Mouse (Mus musculus) urinary bladder, postnatal 36 days (tissue): ENCODE data around the gene Rgmb.

Experiments
- DNase-seq, 2 experiments: peaks; one replicate each; pipeline ENCODE4 v3.0.0; 2022; ENCODE audit warnings: low spot score in 2 of 2, mixed read lengths in 1 of 2

The Rgmb gene

GRCm38 (mm10) chr17:15776349-15776748 is 54.5 kb downstream of the Rgmb start:
- no peak for DNase-seq

- no peak for DNase-seq
Measured at GRCm38 (mm10) chr17:15774565-15775215, 56.1 kb downstream of the Rgmb start.

GRCm38 (mm10) chr17:15773956-15774355 is 56.9 kb downstream of the Rgmb start:
- no peak for DNase-seq

DNA sequence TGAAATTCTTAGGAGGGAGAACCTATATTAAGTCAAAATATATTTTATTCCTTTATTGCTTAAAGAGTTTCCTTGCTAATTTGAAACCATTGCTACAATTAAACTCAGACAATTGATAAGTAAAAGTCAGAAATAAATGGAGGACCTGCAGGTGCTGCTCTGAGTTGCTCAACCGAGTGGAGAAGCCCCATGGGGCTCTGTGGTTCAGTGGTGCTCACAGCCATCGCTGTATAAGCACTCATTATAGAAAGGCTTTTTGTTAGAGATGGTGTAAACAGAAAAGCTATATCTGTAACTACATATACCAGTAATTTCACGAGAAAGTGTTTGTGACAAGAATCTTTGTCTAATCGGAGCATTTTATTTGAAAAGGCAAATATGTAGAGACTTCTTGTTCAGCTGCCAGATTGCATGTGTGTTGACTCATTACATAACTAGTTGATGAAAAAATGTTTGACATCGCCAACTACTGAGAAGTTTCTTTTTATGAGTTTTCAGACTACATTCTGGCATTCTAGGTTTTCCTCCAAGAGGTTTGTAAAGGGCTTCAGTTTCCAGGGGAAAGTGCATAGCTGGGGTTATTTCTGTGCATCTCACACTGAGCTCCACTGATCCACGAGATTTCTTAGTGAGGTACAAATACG is 61.6 kb downstream of the Rgmb start:
- no peak for DNase-seq

- no peak for DNase-seq
Measured at GRCm38 (mm10) chr17:15761191-15761590, 69.6 kb downstream of the Rgmb start.
